16 mouse cellular contexts compared by ENCODE assay signal in the genomic region with DNA sequence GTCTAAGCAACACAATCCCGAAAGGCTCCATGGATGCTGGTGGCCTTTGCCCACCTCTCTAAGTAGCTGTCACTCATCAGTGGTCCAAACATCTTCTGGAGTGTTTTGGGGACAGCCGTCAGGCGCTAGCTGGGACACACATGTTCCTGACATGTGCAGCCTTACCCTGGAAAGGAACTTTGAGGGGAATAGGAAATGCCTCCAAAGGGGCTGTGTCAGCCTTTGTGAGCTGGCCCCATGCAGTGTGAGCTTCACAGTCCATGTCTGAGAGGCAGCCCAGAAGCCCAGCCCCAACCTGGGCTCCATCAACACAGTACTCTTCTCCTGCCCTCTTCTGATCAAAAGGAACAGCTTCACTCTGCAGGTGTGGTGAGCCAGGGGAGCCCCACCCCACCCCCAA.
DNase-seq lines count a peak whose midpoint lies in the region; ATAC-seq and TF ChIP-seq lines count a peak whose summit lies in the region.
"Had no signal": no experiment of that assay in that cellular context is flagged by ENCODE, and none has a peak within 500 bp of the region (broad histone marks: within the 10 kb centered on the region; RNA-seq: fewer than 3 reads in every experiment).

No protein-coding gene starts in this region.

- WGBS in forebrain, embryonic 10.5 days, result 91% methylated on average over 3 of the region's 3 CpGs
- 96% methylated on average over 3 of the region's 3 CpGs for WGBS in forebrain, embryonic 16.5 days
- WGBS in heart, adult 2 months, result 82% methylated on average over 3 of the region's 3 CpGs
- 88% methylated on average over 3 of the region's 3 CpGs for WGBS in limb, embryonic 12.5 days
- WGBS in limb, embryonic 10.5 days, result 92% methylated on average over 3 of the region's 3 CpGs

- H3K9me3 ChIP-seq in forebrain, embryonic 10.5 days, result no peaks in the 10 kb centered on the region
- H3K9me3 ChIP-seq in forebrain, embryonic 16.5 days (ENCODE audit: control insufficient read depth, low read length), result no peaks in the 10 kb centered on the region
- no peaks in the 10 kb centered on the region for H3K9me3 ChIP-seq in limb, embryonic 12.5 days
- H3K9me3 ChIP-seq in limb, embryonic 10.5 days (replicated peaks), result no peaks in the 10 kb centered on the region
- H3K9me3 ChIP-seq: forebrain, embryonic 15.5 days; heart, embryonic 12.5 days had no signal

- no peak overlapping the region for H3K4me3 ChIP-seq in forebrain, embryonic 10.5 days
- H3K4me3 ChIP-seq in forebrain, embryonic 16.5 days (replicated peaks; ENCODE audit: low read length), result no peak overlapping the region
- no peak overlapping the region for H3K4me3 ChIP-seq in heart, adult 2 months
- H3K4me3 ChIP-seq in limb, embryonic 12.5 days (replicated peaks), result no peak overlapping the region
- no peak overlapping the region for H3K4me3 ChIP-seq in limb, embryonic 10.5 days
- H3K4me3 ChIP-seq: forebrain, embryonic 15.5 days; heart, embryonic 12.5 days had no signal

- no peak overlapping the region for H3K4me2 ChIP-seq in forebrain, embryonic 16.5 days (ENCODE audit: low read length)
- no peak overlapping the region for H3K4me2 ChIP-seq in limb, embryonic 12.5 days
- H3K4me2 ChIP-seq: forebrain, embryonic 15.5 days; heart, embryonic 12.5 days; hindbrain, embryonic 14.5 days had no signal

- H3K4me1 ChIP-seq in forebrain, embryonic 10.5 days, result peaks cover 42% of the 10 kb centered on the region
- peaks cover 19% of the 10 kb centered on the region; the same call in 1 of the 2 replicates for H3K4me1 ChIP-seq in forebrain, embryonic 16.5 days (replicated peaks; ENCODE audit: control insufficient read depth, insufficient read depth, low read length)
- peaks cover 2% of the 10 kb centered on the region; the same call in 1 of the 2 replicates for H3K4me1 ChIP-seq in heart, adult 2 months (ENCODE audit: control insufficient read depth, insufficient read depth, low read length)
- peaks cover 30% of the 10 kb centered on the region for H3K4me1 ChIP-seq in limb, embryonic 12.5 days (replicated peaks)
- H3K4me1 ChIP-seq in limb, embryonic 10.5 days, result peaks cover 17% of the 10 kb centered on the region

- peaks cover 5% of the 10 kb centered on the region; the same call in 1 of the 2 replicates for H3K27me3 ChIP-seq in forebrain, embryonic 10.5 days (ENCODE audit: poor library complexity, severe bottlenecking)
- H3K27me3 ChIP-seq in forebrain, embryonic 16.5 days (replicated peaks; ENCODE audit: control insufficient read depth, insufficient read depth, low read length), result no peaks in the 10 kb centered on the region
- H3K27me3 ChIP-seq in heart, adult 2 months (ENCODE audit: control insufficient read depth, insufficient read depth, low read length), result no peaks in the 10 kb centered on the region
- H3K27me3 ChIP-seq in limb, embryonic 12.5 days, result no peaks in the 10 kb centered on the region
- no peaks in the 10 kb centered on the region for H3K27me3 ChIP-seq in limb, embryonic 10.5 days (ENCODE audit: low read depth, poor library complexity, severe bottlenecking)
- H3K27me3 ChIP-seq: forebrain, embryonic 15.5 days; heart, embryonic 12.5 days had no signal

- no peak for TF ChIP-seq EP300 in heart, adult 2 months (IDR thresholded peaks at IDR 0.05; ENCODE audit: insufficient read depth, low read depth, low read length)

- 0 out of 2 replicates have a peak overlapping the region, but pooled peaks have one; percentile 35 for H3K27ac ChIP-seq in forebrain, embryonic 10.5 days
- no peak overlapping the region for H3K27ac ChIP-seq in forebrain, embryonic 16.5 days (ENCODE audit: low read length)
- peak overlapping the region; percentile 36 for H3K27ac ChIP-seq in heart, adult 2 months
- no peak overlapping the region for H3K27ac ChIP-seq in limb, embryonic 12.5 days
- H3K27ac ChIP-seq in limb, embryonic 10.5 days, result no peak overlapping the region
- H3K27ac ChIP-seq: forebrain, embryonic 15.5 days; hindbrain, embryonic 14.5 days had no signal

- no peak for DNase-seq in forebrain, embryonic 10.5 days (ENCODE audit: extremely low spot score, low spot score)
- no peak for DNase-seq in heart, adult 2 months
- DNase-seq in heart, adult 18-20 months, result no peak
- no peak for DNase-seq in limb, embryonic 10.5 days (ENCODE audit: low spot score)
- DNase-seq in yolk sac, embryonic 10.5 days (ENCODE audit: low spot score), result no peak
- DNase-seq: adrenal gland, postnatal 10 days; cerebellum, adult 11-12 months; cerebellum, adult 9-10 months; cerebellum, postnatal 25 days; gastrocnemius, postnatal 36 days had no signal

- H3K9ac ChIP-seq in forebrain, embryonic 16.5 days (replicated peaks; ENCODE audit: low read depth, low read length), result no peak overlapping the region
- no peak overlapping the region for H3K9ac ChIP-seq in heart, adult 2 months (ENCODE audit: low read depth, low read length)
- H3K9ac ChIP-seq in limb, embryonic 12.5 days (replicated peaks), result no peak overlapping the region; the same call in 1 of the 2 replicates
- H3K9ac ChIP-seq: forebrain, embryonic 15.5 days; heart, embryonic 12.5 days; hindbrain, embryonic 14.5 days had no signal

- intact Hi-C loops in heart, adult 2 months (cut with DNase I), result no loop called here

- H3K79me2 ChIP-seq in heart, adult 2 months (replicated peaks; ENCODE audit: control insufficient read depth, insufficient read depth, low read length), result no peaks in the 10 kb centered on the region

- peaks cover 20% of the 10 kb centered on the region for H3K36me3 ChIP-seq in forebrain, embryonic 10.5 days (replicated peaks)
- no peaks in the 10 kb centered on the region for H3K36me3 ChIP-seq in forebrain, embryonic 16.5 days (ENCODE audit: control insufficient read depth, insufficient read depth)
- H3K36me3 ChIP-seq in heart, adult 2 months (ENCODE audit: control insufficient read depth, insufficient read depth, low read length), result peaks cover 2% of the 10 kb centered on the region; the same call in 1 of the 2 replicates
- peaks cover 43% of the 10 kb centered on the region for H3K36me3 ChIP-seq in limb, embryonic 12.5 days
- H3K36me3 ChIP-seq in limb, embryonic 10.5 days, result peaks cover 49% of the 10 kb centered on the region
- H3K36me3 ChIP-seq: forebrain, embryonic 15.5 days had no signal

- TF ChIP-seq POLR2A in heart, adult 2 months (IDR thresholded peaks at IDR 0.05; ENCODE audit: insufficient read depth, low read depth, low read length), result no peak

- ATAC-seq in forebrain, embryonic 16.5 days, result no peak
- ATAC-seq in limb, embryonic 12.5 days (ENCODE audit: insufficient number of reproducible peaks, insufficient read depth, low FRiP score, low TSS enrichment, low read depth), result 0 out of 2 replicates have a peak, but pooled peaks have one; percentile 21
- ATAC-seq: forebrain, embryonic 15.5 days; intestine, embryonic 16.5 days had no signal

- no peak for TF ChIP-seq CTCF in heart, adult 2 months (IDR thresholded peaks at IDR 0.05)

Comparison
In these comparisons a context has a peak if more than half of its experiments do, and no peak if none do; other contexts are left out.
1. H3K27ac ChIP-seq: peak in forebrain, embryonic 10.5 days (single experiment) and heart, adult 2 months (single experiment); none in forebrain, embryonic 16.5 days (single experiment), limb, embryonic 12.5 days (single experiment) and limb, embryonic 10.5 days (single experiment).